Mouse (Mus musculus) CD8-positive naive resting alpha-beta T cell, adult 2 months (primary cell): ENCODE data around the gene Irgm1.
"Not testable (repeated sequence)": the region's sequence is repeated elsewhere in the genome, so short reads cannot be mapped to it uniquely, and the experiment has no call there.

Source experiments
- DNase-seq, 2 experiments: peaks; one replicate each; pipeline ENCODE4 v3.0.0; 2022; ENCODE audit warnings: low read depth in 2 of 2, low spot score in 2 of 2

The Irgm1 gene

DNA sequence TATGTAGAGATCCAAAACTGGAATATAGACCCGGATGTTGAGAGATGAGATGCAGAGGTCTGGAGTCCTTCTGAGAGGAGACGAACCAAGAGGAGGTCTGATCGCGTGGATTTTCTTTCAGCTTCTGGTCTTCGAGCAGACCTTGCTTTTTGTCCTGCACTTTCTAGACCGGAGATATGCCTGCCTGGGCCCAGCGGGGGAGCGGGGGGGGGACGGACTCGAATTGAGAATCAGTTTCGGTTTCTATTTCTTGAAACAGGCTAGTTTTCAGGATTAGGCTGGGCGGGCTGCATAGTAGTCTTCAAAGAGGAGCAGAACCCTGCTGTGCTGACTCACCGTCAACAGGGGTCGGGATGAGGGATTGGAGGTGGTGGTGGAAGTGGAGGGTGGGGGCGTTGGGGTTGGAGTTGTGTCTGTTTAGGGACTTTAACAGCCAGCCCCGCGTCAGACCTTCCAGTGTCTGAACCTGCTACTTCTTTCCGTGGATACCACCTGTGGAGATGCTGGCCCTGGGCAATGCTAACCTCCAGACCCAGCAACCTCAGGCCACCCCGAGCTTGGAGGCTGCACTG, at the start of gene Irgm1:
Irgm1 (minus strand) TSS at position 483 of the 572 bp plus-strand sequence.
- DNase-seq: peak; percentile 59 to 68

DNA sequence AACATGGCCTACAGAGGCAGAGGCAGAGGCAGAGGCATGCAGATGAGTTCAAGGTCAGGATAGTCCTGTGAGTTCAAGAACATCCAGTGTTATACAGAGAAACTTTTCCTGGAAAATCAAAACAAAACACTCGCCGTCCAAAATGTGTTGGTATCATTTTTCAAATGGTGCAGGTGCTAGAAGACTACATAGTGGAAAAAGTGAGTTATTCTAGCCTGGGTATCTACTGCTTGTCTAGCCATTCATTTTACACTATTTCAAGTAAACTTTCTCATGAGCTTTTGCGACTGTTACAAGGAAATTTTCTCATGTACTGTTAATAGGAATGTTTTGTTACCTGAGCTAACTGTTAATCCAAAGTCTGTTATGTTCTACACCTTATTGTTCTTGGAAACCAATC, 46.9 kb upstream of the Irgm1 start:
- no peak for DNase-seq

DNA sequence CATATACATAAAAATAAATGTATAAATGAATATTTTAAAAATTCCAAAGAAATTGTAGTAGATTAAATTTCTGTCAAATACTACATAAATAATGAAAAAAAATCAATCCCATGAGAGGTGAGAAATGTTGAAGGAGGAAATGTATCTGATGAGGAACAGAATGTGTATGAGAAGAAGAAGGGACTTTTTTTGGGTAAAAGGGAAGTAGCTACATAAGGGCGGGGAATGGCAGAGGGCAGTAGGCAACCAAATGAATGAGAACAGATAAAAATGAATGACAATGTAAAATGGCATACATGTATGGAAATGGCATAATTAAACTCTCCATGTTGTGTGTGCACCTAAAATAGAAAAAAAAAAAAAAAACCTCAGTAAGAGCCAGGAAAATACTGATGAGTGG, 42.1 kb upstream of the Irgm1 start:
- DNase-seq: no peak

DNA sequence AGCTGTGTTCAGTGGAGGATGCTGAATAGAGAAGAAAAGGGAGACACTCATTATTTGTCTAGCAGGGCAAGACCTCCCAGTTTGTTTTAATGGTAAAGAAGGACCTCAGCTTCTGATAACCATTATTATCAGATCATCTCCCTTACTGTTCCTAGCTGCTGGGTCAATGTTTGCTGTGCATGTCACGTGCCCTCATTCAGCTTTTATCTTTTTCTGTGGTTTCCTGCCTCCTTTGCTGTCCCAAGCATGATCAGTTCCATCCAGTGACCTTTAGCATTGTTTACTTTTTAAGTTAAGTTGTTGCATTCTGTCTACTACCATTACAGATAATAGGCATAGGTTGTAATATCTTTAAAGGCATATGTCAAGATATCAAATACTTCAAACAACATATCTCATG, 37.0 kb upstream of the Irgm1 start:
- no peak for DNase-seq

DNA sequence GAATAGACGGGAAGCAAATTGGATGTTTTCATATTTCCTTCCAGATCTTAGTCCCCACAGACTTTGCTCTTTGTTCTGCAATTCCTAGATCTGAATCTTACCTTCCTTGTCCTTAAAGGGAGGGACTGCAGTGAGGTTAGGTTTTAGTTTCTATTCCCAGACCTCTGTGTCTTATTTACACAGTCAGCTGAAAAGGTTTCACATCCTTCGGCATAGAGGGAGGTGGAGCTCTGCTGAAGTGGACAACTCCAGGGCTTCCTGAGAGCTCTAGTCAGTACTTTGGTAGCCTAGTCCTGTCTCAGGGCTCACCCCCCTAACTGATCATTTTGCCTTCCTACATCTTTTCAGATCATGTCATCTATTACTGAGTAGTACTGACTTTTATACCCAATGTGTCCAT, 30.5 kb upstream of the Irgm1 start, which contains the start of gene Gm5431:
Gm5431 (minus strand) TSS at position 194 of the 400 bp plus-strand sequence.
- peak in 1 of 2 experiments; percentile 7 for DNase-seq

DNA sequence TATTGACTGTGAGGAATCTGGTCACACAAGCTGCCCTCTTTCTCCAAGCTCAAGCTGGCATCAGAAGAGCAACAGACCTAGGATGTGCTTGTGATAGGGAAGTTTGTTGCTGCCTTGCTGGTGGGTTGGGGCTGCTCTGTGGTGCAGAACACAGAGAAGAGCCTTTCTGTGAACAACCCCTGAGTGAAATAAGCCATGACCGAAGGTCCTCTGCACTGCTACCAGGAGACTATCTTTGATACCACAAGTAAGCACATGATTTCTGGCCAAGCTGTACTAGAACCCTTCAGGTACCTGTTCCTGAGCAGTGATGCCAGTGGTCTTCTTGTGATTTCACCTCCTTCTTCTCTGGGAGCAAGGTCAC, 30.1 kb upstream of the Irgm1 start:
- DNase-seq: not testable (repeated sequence)

- DNase-seq: not testable (repeated sequence)
These were observed 29.4 kb upstream of the Irgm1 start for GRCm38 (mm10) chr11:48900654-48901566.

DNA sequence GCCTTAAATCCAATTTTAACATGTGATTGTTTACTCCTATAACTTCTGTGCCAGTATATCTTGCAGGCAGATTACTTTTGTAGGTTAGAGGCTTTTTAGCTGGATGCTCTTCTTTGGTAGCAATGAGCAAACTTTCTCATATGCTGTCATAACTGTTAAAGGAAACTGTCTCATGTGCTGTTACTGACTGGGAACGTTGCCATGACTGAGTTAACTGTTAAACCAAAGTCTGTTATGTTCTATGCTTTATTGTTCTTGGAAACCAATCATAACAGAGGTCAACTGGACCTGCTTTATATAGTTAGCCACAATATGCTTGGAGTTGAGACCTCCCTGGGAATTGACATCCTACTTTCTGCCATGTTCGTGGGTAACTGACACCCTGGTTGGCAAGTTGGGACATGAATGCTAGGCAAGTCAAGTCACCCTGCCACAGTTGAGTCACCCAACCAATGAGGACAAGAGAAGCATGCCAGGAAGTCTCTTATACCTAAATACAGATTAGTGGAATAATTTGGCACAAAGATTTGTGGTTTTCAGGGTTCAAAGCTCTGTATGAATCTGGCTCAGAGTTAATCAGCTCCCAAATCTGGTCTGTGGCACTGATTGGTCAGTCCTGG, 27.4 kb upstream of the Irgm1 start:
- no peak for DNase-seq

DNA sequence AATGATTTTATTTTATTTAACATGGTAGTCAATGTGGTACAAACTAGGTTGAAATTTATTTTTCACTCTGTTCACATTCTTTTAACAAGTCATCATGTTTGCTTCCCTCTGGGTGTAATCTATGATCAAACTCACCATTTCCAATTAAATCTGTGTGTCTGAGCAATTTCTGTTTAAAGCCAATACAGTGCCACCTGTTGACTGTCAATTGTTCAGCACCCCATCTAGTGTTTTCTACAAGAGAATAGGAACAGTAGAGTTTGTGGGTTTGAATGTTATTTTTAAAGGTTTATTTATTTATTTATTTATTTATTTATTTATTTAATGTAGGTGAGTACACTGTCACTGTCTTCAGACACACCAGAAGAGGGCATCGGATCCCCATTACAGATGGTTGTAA, 5.2 kb upstream of the Irgm1 start:
- no peak for DNase-seq

DNA sequence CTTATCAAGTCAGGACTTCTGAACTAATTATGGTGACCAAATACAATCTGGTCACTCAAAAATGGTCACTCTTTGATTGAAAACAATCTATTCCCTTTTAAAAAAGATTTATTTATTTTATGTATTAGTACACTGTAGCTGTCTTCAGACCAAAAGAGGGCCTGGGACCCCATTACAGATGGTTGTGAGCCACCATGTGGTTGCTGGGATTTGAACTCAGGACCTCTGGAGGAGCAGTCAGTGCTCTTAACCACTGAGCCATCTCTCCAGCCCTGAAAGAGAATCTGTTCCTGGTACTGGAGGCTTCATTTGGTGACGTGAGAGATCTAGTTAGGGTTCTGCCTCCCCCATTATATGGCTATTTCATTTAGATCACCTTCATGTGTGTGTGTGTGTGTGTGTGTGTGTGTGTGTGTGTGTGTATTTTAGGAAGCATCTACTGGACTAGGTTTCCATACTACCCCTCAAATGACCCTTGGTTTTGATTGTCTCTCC, 3.9 kb upstream of the Irgm1 start:
- DNase-seq: not testable (repeated sequence)

- peak; percentile 66 to 69 for DNase-seq
These were observed 3.0 kb upstream of the Irgm1 start for GRCm38 (mm10) chr11:48874465-48874864.

DNA sequence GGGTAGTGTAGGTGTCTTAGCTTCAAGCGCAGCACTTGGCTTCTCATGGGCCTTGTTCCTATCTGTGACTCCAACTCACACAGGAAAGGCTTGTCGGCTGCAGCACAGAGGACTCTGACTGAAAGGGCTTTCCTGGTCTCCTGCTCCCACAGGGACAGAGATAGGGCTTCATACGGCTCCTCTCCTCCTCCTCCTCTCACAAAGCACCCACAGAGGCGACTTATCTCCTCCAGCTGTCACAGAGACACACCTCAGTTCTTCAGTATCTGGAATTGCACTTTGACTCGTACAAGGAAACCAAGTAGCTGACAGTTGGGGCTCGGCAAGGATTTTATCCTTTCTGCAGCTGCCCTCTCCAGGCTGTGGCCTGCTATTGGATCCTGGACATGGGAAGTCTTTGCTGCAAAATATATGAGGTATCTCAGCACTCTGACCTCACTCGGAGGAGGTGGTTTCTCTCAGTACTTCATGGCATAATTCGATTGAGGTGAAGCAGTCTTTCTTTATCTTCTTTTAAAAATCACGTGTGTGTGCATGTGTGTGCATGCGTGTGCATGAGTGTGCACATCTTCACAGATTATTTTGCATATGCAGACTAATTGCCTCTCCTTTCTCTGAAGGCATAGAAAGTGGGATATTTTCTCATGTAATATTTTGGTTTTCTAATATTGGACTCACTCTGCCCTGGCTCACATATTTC, 2.3 kb upstream of the Irgm1 start:
- no peak for DNase-seq

DNA sequence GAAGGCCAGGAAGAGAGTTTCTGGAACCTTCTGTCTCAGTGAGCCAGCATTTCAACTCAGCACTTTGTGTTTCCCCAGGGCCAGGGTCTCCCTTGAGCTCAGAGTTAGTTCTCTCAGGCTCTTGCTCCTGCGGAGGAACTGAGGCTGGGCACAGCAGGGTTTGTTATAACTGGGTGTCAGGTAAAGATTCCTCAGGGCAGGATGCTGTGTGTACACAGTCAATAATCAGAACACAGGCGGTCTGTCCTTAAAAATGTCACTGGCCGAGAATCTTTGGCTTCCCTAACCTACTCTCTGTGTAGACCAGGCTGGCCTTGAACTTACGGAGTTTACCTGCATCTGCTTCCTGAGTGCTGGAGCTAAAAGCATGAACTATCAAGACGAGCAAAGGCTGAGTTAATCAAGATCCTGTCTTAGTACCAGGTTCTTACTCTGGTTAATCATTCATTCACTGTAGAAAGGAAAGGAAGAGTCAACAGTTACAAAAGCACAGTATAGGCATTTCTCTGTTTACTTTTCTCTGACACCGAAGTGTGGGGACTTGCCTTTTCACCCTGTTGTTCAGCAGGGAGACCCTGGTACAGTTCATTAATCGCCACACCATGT, 1.3 kb upstream of the Irgm1 start:
- DNase-seq: no peak

GRCm38 (mm10) chr11:48871817-48872541, 496 bp upstream of the Irgm1 start:
- DNase-seq: no peak

DNA sequence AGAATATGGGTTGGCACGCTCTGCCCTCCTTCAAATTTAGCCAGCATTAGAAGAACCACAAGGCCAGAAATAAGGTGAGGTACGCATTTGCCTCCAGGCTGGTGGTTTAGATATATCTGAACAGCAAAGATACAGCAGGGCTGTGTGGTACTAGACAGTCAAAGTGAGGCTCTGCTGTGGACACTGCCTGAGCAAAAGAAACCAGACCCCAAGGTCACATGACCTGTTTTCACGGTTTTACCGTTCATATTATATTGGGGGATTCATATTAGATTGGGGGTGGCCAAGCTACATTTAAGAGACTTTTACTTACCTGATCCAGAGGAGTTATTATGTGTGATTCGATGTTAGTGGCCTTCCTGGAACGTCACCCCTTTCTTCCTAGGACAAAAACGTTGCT, 702 bp downstream of the Irgm1 start:
- no peak for DNase-seq

DNA sequence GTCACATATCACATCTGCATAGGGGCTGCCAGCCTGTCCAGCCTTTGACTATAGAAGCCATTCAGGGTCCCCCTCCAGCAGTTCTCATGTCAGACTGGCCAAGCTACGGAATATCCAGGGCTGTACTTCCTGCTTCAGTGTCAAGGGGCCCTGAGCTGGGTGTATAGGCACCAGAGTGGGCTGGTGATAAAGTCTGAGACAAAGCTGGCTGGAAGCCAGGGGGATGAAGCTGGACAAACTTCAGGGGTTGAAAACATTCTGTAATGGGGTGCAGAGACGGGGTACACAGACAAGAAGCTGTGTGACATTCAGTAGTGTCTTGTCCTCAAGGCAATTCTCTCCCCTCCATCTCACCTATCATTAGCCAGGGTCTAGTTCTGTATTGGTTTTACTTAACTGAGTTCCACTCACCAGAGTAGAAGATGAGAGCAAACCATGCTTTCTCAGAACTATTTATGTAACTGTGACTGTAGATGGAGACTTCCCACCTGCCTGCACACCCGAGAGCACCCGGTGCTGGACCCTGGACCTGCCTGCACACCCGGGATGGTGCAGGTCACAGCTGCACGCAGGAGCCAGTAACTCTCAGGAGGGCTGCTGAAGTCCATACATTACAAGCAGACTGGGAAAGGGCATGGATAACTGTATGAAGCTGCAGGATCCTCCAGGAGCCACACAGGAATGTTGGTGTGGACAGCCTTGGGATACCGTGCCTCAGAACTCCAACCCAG, 1.9 kb downstream of the Irgm1 start:
- DNase-seq: no peak

DNA sequence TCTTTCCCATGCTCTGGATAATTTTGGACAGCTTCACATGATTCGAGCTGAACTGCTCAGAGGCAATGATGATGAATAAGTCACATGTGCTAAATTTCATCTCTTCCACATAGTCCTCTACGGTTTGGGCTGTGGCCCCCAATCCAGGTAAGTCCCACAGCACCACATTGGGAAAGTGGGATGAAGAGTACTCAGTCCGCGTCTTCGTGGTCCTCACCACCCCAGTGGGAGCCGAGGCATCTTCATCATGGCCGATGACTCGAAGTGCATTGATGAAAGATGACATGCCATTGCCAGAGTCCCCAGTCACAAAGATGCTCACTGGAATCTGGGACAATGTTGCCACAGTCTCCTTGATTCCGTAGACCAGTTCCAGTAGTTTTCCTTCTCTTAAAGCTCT, 5.0 kb downstream of the Irgm1 start:
- no peak for DNase-seq

GRCm38 (mm10) chr11:48863808-48864207, 7.7 kb downstream of the Irgm1 start:
- DNase-seq: no peak

GRCm38 (mm10) chr11:48862784-48863319, 8.6 kb downstream of the Irgm1 start:
- DNase-seq: no peak
